Mouse (Mus musculus) cerebellum, adult 11 months (tissue): Measurements from ENCODE around the gene Foxd3.
"Not testable (repeated sequence)": the region's sequence is repeated elsewhere in the genome, so short reads cannot be mapped to it uniquely, and the experiment has no call there.

ENCODE experiments used
- DNase-seq: peaks from one replicate; pipeline ENCODE4 v3.0.0; 2022

The Foxd3 gene

GRCm38 (mm10) chr4:99655937-99656604, at the start of gene Foxd3:
TSS of gene Foxd3 (plus strand) at chr4:99656299.
- DNase-seq, result peak; percentile 5

GRCm38 (mm10) chr4:99612156-99612555, 43.9 kb upstream of the Foxd3 start:
- DNase-seq, result no peak

- no peak for DNase-seq
Measured at GRCm38 (mm10) chr4:99612609-99613350, 43.3 kb upstream of the Foxd3 start.

DNA sequence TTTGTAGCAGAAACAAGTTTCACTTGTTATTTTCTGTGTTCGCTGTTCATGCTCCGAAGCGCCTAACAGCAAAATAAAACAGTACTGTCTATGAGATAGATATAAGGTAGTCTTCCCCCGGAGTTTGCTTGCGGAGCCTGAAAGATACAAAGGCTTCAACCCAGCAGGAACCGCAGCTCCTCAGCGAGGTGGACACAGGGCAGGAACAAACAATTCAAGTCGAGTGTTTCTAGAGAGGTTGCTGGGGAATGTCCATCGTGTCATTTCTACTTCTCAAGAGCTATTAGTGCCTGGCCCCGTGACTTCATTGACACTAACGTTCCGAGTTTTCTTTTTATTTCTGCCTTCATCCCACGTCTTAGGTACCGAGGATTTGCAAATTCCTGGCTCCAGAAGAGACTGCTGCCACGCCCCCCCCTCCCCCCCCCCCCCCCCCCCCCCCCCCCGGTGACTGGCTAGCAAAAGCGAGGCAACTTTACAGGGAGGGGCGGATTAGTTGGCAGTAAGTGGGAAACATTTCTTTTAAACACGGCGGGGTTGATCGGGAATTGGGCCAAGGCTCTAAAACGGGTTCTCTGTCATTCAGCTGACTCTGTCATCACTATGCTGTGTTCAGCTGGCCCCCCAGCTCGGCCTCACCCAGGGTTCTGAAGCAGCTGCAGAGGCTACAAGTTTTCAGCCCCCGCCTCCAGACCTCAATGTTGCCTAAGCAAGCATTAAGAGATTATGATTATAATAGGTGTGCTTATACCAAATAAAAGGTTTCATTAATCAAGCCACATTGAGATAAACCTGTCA, 29.9 kb upstream of the Foxd3 start:
- no peak for DNase-seq

GRCm38 (mm10) chr4:99627057-99627456, 29.0 kb upstream of the Foxd3 start:
- no peak for DNase-seq

- no peak for DNase-seq
Measured at GRCm38 (mm10) chr4:99636038-99636437, 20.1 kb upstream of the Foxd3 start.

DNA sequence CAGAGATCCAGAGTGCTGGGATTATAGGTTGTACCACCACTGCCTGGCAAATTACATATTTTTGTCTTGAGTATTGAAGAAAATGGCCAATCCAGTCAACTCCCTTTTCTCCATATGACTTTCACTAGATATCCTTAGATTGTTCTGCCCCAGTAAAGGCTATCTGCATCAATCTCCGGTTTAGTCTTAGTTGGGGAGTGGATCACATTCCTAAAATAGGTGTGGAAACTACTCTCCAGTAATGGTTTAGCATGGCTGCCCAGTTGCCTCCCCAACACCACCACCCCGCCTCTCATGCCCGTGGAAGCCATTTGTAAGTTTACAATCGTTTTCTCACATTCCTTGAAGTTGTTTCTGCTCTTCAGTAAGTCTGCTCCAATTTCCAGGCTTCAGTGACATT, 19.4 kb upstream of the Foxd3 start:
- DNase-seq, result no peak

DNA sequence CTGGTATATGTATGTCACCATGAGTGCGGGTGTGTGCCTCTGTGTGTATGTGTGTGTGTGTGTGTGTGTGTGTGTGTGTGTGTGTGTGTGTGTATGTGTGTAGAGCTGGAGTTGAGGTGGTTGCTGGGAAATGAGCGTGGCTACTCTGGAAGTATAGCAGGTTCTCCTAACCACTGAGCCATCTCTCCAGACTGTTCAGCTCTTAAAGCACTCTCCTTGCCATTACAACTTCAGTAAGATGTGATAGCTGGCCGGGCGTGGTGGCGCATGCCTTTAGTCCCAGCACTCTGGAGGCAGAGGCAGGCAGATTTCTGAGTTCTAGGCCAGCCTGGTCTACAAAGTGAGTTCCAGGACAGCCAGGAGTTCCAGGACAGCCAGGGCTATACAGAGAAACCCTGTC, 15.5 kb upstream of the Foxd3 start:
- DNase-seq, result not testable (repeated sequence)

DNA sequence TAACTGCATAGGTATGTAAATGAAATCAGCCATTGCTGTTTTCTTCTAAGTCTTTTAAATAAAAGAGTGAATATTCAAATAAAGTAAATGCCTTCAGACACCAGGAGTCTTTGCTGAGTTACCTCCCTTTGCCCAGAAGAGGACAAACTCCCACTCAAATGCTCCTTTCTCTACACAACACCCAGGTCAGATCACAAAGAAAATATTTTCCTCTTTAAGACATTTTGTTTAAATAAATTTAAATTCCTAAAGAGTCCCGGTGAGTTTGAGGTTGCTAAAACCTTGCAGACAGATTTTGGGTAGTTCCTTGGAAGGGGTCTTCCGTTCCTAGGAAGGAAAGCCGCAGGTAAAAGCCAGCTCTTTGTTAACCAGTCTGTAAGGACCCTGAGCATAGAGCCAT, 14.2 kb upstream of the Foxd3 start:
- DNase-seq, result no peak

GRCm38 (mm10) chr4:99645560-99645959, 10.5 kb upstream of the Foxd3 start:
- no peak for DNase-seq

DNA sequence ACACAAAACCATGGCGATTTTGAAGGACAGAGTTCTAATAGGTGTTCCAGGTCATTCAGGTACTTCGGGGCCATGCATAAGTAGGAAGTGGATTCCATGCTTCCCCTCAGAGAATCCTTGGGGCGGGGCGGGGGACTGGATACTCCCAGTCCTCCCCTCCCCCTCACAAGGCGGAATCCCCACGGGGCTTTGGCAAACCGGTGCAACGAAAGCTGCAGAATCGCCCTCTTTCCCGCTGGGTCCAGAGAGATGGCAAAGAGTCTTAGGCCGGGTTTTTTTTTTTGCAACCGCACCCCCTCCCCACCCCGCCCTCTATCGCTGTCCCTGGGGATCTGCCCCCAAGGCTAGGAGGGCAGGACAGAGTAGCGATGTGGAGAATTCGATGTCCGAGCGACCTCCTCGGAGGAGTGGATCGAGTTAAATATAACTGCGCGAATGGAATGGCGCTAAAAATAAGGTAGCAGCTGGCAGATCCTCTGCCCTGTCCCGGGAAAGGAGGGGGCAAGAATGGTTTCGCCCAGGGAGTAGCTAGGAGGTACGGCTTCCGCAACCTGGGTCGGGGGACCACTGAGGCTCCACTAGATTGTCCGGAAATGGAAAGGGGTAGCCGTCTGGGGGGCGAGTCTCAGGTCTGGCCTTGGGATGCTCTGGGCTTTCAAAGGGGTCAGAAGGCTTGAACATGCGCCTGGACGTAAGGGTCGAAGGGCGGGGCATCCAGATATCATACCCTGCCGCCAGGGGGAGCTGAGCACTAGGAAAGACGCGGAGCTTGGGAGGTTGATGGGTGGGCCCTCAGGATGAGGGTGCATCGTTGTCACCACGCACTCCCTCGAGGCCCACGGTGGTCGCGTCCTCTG, 5.8 kb upstream of the Foxd3 start:
- DNase-seq, result peak; percentile 10

- peak; percentile 8 for DNase-seq
Measured at GRCm38 (mm10) chr4:99650945-99651690, 5.0 kb upstream of the Foxd3 start.

DNA sequence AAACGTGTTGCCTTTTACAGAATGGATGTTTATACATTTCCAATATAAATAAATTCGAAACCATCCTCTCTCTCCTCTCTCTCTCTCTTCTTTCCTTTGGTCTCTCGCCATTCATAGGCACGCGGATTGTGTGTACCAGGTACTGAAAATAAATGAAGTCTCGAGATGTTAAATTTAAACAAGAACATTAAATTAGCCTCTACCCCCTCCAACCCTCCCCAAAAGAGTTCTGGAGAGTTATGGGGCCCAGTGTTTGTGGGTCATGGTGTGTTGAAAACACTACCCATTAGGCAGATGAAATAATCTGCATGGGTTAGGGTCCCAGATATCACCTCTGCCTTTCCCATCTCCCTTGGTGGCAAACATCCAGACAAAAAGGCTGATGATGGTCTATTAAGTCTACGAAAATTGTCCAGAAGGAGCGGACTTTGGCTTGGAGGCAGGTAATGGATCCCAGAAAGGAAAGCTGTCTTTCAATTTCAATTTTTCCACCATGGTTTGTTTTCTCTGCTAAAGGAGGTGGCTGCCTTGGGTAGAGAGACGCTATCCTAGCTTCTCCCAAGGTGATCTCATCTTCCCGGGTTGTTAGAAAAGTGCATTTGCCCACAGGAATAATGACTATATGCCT, 4.2 kb upstream of the Foxd3 start:
- no peak for DNase-seq

- no peak for DNase-seq
Measured at GRCm38 (mm10) chr4:99652576-99653210, 3.4 kb upstream of the Foxd3 start.

GRCm38 (mm10) chr4:99653216-99653607, 2.9 kb upstream of the Foxd3 start:
- no peak for DNase-seq

DNA sequence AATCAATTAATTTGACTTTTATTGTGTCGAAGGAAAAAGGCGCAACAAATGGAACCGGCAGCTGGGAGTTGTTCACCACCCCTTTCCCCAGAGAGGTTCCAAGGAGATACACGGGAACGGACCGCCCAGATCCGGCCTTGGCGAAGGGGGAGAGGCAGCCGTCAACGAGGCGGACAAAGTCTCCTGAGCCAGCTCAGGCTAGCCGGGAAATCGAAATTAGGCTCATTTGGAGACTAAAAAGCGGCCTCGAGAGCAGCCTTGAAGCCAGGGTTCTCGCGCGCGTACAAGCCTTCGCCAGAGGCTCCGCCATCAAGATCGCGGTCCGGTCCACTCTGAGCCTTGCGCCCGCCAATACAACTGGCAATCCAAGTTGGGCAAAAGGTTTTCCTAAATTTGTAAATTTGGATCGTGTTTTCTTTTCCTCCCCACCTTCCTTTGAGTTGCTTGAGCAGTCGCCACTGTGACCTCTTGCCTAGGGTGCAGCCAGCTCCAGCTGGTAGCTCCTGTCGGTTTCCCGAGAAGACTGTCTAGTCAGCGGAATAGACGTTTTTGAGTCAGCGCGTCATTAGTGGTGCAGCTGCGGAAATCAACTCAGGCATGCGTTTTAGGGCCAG, 2.4 kb upstream of the Foxd3 start:
- peak; percentile 1 for DNase-seq

DNA sequence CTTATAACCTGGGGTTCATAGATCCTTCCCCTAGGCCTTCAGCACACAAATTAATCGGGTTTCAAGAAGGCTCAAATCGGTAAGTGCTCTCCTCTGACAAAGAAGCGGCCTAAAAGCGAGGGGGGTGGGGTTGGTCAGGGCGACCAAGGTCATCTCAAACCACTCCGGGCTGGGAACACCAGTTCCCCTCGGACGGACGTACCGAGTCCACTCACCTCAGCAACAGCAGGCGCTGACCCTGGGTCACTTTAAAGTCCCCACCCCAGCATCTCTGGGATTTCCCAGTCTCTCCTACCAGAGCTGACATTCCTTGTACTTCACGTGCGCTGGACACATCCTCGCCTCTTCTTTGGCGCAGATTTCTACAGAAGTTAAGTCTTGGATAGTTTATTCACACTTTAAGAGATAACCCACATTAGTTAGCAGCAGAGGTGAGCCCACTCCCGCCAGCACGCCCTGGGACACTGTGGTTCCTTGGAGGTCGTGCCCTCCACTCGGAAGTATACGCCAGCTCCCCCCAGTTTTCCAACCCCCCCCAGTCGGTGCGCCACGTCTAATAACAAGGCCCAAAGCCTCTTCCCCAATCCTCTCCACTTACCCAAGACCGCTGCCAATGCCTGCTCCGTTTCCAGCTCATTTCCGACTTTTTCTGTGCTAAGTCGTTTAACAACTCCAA, 1.3 kb upstream of the Foxd3 start:
- peak; percentile 2 for DNase-seq

DNA sequence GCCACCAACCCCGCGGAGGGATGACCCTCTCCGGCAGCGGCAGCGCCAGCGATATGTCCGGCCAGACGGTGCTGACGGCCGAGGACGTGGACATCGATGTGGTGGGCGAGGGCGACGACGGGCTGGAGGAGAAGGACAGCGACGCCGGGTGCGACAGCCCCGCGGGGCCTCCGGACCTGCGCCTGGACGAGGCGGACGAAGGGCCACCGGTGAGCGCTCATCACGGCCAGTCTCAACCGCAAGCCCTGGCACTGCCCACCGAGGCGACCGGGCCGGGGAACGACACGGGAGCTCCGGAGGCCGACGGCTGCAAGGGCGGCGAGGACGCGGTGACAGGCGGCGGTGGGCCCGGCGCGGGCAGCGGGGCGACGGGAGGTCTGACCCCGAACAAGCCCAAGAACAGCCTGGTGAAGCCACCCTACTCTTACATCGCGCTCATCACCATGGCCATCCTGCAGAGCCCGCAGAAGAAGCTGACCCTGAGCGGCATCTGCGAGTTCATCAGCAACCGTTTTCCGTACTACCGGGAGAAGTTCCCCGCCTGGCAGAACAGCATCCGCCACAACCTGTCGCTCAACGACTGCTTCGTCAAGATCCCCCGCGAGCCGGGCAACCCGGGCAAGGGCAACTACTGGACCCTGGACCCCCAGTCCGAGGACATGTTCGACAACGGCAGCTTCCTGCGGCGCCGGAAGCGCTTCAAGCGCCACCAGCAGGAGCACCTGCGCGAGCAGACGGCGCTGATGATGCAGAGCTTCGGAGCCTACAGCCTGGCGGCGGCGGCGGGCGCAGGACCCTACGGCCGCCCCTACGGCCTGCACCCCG, 718 bp downstream of the Foxd3 start:
- DNase-seq, result peak; percentile 8

DNA sequence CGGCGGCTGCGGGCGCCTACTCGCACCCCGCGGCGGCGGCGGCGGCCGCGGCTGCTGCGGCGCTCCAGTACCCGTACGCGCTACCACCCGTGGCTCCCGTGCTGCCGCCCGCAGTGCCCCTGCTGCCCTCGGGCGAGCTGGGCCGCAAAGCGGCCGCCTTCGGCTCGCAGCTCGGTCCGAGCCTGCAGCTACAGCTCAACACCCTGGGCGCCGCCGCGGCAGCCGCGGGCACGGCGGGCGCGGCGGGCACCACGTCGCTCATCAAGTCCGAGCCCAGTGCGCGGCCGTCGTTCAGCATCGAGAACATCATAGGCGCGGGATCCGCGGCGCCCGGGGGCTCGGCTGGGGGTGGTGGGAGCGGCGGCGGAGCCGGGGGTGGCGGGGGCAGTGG, 1.3 kb downstream of the Foxd3 start:
- no peak for DNase-seq
